Mouse (Mus musculus) natural killer cell, adult 2 months (primary cell): ENCODE measurements around the gene Slc2a8.

Experiments used
- DNase-seq, 2 experiments: peaks; one replicate each; pipeline ENCODE4 v3.0.0; 2022; ENCODE audit warnings: low spot score in 2 of 2

The Slc2a8 gene

GRCm38 (mm10) chr2:32971235-32971634 is 10.6 kb downstream of the Slc2a8 start:
- no peak for DNase-seq

GRCm38 (mm10) chr2:32969326-32969725 is 12.6 kb downstream of the Slc2a8 start:
- no peak for DNase-seq

- DNase-seq, result no peak
These were observed 13.8 kb downstream of the Slc2a8 start for GRCm38 (mm10) chr2:32968024-32968614.

- DNase-seq, result peak; percentile 85 to 90
These were observed 14.9 kb downstream of the Slc2a8 start for GRCm38 (mm10) chr2:32966689-32967631.

- no peak for DNase-seq
These were observed 15.6 kb downstream of the Slc2a8 start for GRCm38 (mm10) chr2:32966184-32966688.

GRCm38 (mm10) chr2:32965511-32966183 is 16.2 kb downstream of the Slc2a8 start:
- peak in 1 of 2 experiments; percentile 33 for DNase-seq

GRCm38 (mm10) chr2:32964659-32965457 is 17.0 kb downstream of the Slc2a8 start:
- no peak for DNase-seq

- no peak for DNase-seq
These were observed 17.9 kb downstream of the Slc2a8 start for GRCm38 (mm10) chr2:32963981-32964380.

- DNase-seq, result no peak
These were observed 18.3 kb downstream of the Slc2a8 start for GRCm38 (mm10) chr2:32963544-32963943.

- DNase-seq, result peak in 1 of 2 experiments; percentile 41
These were observed 19.0 kb downstream of the Slc2a8 start for GRCm38 (mm10) chr2:32962875-32963220.

GRCm38 (mm10) chr2:32962062-32962874 is 19.6 kb downstream of the Slc2a8 start:
- DNase-seq, result no peak

- DNase-seq, result peak; percentile 94 to 95
These were observed 20.5 kb downstream of the Slc2a8 start, which contains the start of the genes Rpl12 and Lrsam1 for GRCm38 (mm10) chr2:32961192-32961995. Gene Rpl12 (plus strand): TSS chr2:32961559. Gene Lrsam1 (minus strand): TSS chr2:32961614.

GRCm38 (mm10) chr2:32960273-32960672 is 21.6 kb downstream of the Slc2a8 start:
- no peak for DNase-seq

GRCm38 (mm10) chr2:32957344-32957743 is 24.5 kb downstream of the Slc2a8 start:
- DNase-seq, result no peak

- no peak for DNase-seq
These were observed 27.3 kb downstream of the Slc2a8 start for GRCm38 (mm10) chr2:32954581-32954980.

- no peak for DNase-seq
These were observed 34.4 kb downstream of the Slc2a8 start for GRCm38 (mm10) chr2:32947454-32947853.

GRCm38 (mm10) chr2:32940483-32940882 is 41.4 kb downstream of the Slc2a8 start:
- DNase-seq, result no peak

GRCm38 (mm10) chr2:32939418-32939817 is 42.5 kb downstream of the Slc2a8 start:
- DNase-seq, result peak; percentile 25 to 58

- no peak for DNase-seq
These were observed 43.1 kb downstream of the Slc2a8 start for GRCm38 (mm10) chr2:32938741-32939140.

GRCm38 (mm10) chr2:32931730-32932129 is 50.2 kb downstream of the Slc2a8 start:
- no peak for DNase-seq
